Mouse (Mus musculus): Measurements from ENCODE around the gene 9430097D07Rik.

DNA sequence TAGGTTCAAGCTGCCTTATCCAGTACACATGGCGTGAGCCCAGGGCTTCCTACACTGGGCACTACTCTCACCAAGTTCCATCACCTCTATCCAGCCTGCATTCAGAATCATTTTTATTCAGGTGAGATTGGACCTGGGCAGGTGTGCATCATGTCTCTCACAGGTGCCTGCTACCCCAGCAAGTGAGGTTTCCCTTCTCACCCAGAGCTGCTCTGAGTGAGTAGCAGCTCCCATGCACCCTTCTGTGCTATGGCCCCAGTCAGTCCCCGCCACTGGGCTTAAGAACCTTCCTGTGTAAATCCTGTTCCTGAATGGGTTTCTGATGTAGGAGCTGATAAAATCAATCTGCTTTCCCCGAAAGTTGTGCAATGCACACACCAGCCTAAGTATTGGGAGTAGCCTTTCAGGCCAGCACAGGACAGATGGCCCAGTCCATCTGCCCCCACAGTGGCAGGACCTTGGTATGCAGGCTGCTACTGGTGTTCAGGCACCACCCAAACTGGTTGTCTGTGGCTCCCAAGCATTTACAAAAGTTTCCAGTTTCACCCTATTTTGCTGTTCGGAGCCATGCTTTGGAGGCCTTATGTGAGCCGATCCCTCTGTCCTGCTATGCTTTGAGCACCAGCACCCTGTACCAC, 48.7 kb upstream of the 9430097D07Rik start:
- no peak for TF ChIP-seq CTCF (IDR thresholded peaks at IDR 0.05; ENCODE audit: low read depth, low read length)
- TF ChIP-seq POLR2A (IDR thresholded peaks at IDR 0.05; ENCODE audit: extremely low read depth, insufficient read depth, low read length), result no peak

Measured in liver, adult 2 months (tissue).